Mouse (Mus musculus) embryonic fibroblast, embryonic 13.5 days (primary cell): ENCODE results near the gene Adad2. TPM values are rescaled to one million over a fixed set of nuclear protein-coding genes. Genes with fewer than 3 reads are reported as not detected.

Experiments
- H3K27ac ChIP-seq: 2 replicates; pipeline ENCODE4 v1.5.1; 2012; ENCODE audit warnings: low read length, control low read depth, inconsistent platforms; ENCODE audit not compliant: insufficient read depth
- H3K4me1 ChIP-seq: 2 replicates; pipeline ENCODE4 v1.6.1; 2011; ENCODE audit warnings: low read length; ENCODE audit not compliant: control insufficient read depth, insufficient read depth
- H3K4me3 ChIP-seq: 2 replicates; pipeline ENCODE4 v1.5.1; 2011; ENCODE audit warnings: mild to moderate bottlenecking, control low read depth, low read length; ENCODE audit not compliant: insufficient read depth
- CTCF ChIP-seq: IDR thresholded peaks from 2 replicates; pipeline ENCODE4 v1.5.1; 2011; ENCODE audit warnings: mild to moderate bottlenecking, control low read depth, low read length, moderate library complexity, borderline replicate concordance; ENCODE audit not compliant: insufficient read depth
- POLR2A ChIP-seq: IDR thresholded peaks from 2 replicates; pipeline ENCODE4 v1.6.1; 2011; ENCODE audit warnings: low read depth, mild to moderate bottlenecking, control low read depth, low read length, moderate library complexity
- polyA plus RNA-seq: library from polyadenylated mRNA; stranded (reverse); fragments of >200 nt; gene quantifications from 2 replicates; pipeline ENCODE4 v1.2.4, GENCODE M21; 2011; ENCODE audit warnings: low read depth; ENCODE audit not compliant: missing spikeins, insufficient read length

Gene Adad2
- polyA plus RNA-seq, 1 experiment: not detected

- no peaks in the 10 kb centered on the region for H3K4me1 ChIP-seq
- H3K4me3 ChIP-seq: no peak overlapping the region
- no peak overlapping the region for H3K27ac ChIP-seq
- no peak for TF ChIP-seq POLR2A
- no peak for TF ChIP-seq CTCF
Observed at GRCm38 (mm10) chr8:119624916-119625315, 12.4 kb downstream of the Adad2 start.

GRCm38 (mm10) chr8:119625788-119626187, 13.2 kb downstream of the Adad2 start:
- TF ChIP-seq CTCF (no peak), POLR2A (no peak)
- Histone ChIP-seq H3K4me1 (no peaks in the 10 kb centered on the region), H3K4me3 (no peak overlapping the region), H3K27ac (no peak overlapping the region)

- Histone ChIP-seq H3K4me3 (no peak overlapping the region), H3K27ac (no peak overlapping the region), H3K4me1 (no peaks in the 10 kb centered on the region)
- no peak for TF ChIP-seq POLR2A
- no peak for TF ChIP-seq CTCF
Observed at GRCm38 (mm10) chr8:119627199-119627598, 14.7 kb downstream of the Adad2 start.

- Histone ChIP-seq H3K4me3 (no peak overlapping the region), H3K4me1 (no peaks in the 10 kb centered on the region), H3K27ac (no peak overlapping the region)
- TF ChIP-seq CTCF (no peak), POLR2A (no peak)
Observed at GRCm38 (mm10) chr8:119627613-119628359, 15.2 kb downstream of the Adad2 start.

GRCm38 (mm10) chr8:119630841-119631240, 18.3 kb downstream of the Adad2 start:
- Histone ChIP-seq H3K27ac (no peak overlapping the region), H3K4me3 (no peak overlapping the region), H3K4me1 (no peaks in the 10 kb centered on the region)
- no peak for TF ChIP-seq CTCF
- no peak for TF ChIP-seq POLR2A

GRCm38 (mm10) chr8:119632246-119632645, 19.7 kb downstream of the Adad2 start:
- no peak overlapping the region for H3K27ac ChIP-seq
- no peak overlapping the region for H3K4me3 ChIP-seq
- no peaks in the 10 kb centered on the region for H3K4me1 ChIP-seq
- TF ChIP-seq POLR2A (no peak), CTCF (no peak)

GRCm38 (mm10) chr8:119632909-119633308, 20.4 kb downstream of the Adad2 start:
- no peak overlapping the region for H3K4me3 ChIP-seq
- no peak overlapping the region for H3K27ac ChIP-seq
- no peaks in the 10 kb centered on the region for H3K4me1 ChIP-seq
- TF ChIP-seq CTCF (no peak), POLR2A (no peak)

- no peak for TF ChIP-seq CTCF
- H3K4me3 ChIP-seq: no peak overlapping the region
- no peak overlapping the region for H3K27ac ChIP-seq
- no peaks in the 10 kb centered on the region for H3K4me1 ChIP-seq
Observed at GRCm38 (mm10) chr8:119634616-119635336, 22.2 kb downstream of the Adad2 start.

GRCm38 (mm10) chr8:119635378-119635777, 22.8 kb downstream of the Adad2 start, which contains the start of gene Kcng4:
Kcng4 (minus strand) TSS chr8:119635680.
- Histone ChIP-seq H3K4me3 (no peak within 1 kb of the TSS), H3K27ac (no peak within 1 kb of the TSS), H3K4me1 (no peaks in the 10 kb centered on the region)
- TF ChIP-seq POLR2A (no peak), CTCF (no peak)

- no peak for TF ChIP-seq POLR2A
- TF ChIP-seq CTCF: no peak
- Histone ChIP-seq H3K27ac (no peak overlapping the region), H3K4me1 (no peaks in the 10 kb centered on the region), H3K4me3 (no peak overlapping the region)
Observed at GRCm38 (mm10) chr8:119635958-119636357, 23.4 kb downstream of the Adad2 start.
